Mouse (Mus musculus): ENCODE measurements around the gene 1110008P14Rik.
"Not testable (repeated sequence)": the region's sequence is repeated elsewhere in the genome, so short reads cannot be mapped to it uniquely, and the experiment has no call there.

1110008P14Rik gene

DNA sequence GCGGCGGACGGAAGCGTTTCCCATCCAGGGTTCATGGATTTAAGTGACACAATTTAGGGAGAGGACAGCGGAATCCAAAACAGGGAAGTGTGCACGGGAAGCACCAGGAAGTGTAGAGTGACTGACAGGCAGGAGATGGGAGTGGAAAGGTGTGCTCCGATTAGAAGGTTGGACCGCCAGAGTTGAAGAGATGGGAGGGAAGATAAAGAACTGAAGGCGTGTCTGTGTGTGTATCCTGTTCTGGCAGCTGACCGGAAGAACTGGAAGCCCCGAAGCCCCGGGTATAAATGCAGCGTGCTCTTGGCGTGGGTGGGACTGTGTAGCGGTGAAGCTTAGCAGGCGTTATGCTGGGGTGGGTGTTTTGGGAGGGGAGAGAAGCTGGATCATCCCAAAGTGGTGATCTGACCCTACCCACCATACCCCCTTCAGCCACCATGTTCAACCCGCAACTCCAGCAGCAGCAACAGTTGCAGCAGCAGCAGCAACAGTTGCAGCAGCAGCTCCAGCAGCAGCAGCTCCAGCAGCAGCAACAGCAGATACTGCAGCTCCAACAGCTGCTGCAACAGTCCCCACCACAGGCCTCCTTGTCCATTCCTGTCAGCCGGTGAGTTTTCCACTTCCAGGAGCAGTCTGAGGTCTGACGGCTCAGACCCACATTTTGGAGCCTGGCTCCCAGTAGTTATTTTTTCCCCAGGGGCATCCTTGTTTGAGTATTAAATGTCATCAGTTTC lies 18.2 kb downstream of the 1110008P14Rik start:
- DNase-seq (ENCODE audit: low spot score in 2 of 2): no peak

GRCm38 (mm10) chr2:32362817-32363340 lies 18.9 kb downstream of the 1110008P14Rik start:
- DNase-seq (ENCODE audit: low spot score in 2 of 2): peak; percentile 93 to 94

- DNase-seq (ENCODE audit: low spot score in 2 of 2): not testable (repeated sequence)
Observed at GRCm38 (mm10) chr2:32362274-32362673, 19.5 kb downstream of the 1110008P14Rik start.

DNA sequence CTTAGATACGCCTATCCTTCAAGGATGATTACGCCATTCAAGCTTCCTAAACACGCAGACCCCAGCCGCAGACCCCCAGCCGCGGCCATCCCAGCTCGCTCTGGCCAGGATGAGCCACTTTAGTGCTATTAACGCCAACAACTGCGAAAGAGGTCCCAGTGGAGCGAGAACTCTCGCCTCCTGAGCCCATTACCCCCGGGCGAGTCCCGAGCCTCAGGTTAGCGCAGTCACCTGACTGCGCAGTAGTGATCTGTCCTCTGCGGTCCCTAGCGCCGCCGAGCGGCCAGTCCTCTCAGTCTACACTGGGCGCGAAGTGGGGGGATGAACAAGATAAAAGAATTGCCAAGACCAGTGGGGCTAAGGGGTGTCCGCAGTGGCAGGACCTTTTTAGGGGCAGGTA lies 20.3 kb downstream of the 1110008P14Rik start:
- DNase-seq (ENCODE audit: low spot score in 2 of 2): peak; percentile 75 to 78

GRCm38 (mm10) chr2:32360741-32361140 lies 21.0 kb downstream of the 1110008P14Rik start:
- peak; percentile 85 to 86 for DNase-seq (ENCODE audit: low spot score in 2 of 2)

DNA sequence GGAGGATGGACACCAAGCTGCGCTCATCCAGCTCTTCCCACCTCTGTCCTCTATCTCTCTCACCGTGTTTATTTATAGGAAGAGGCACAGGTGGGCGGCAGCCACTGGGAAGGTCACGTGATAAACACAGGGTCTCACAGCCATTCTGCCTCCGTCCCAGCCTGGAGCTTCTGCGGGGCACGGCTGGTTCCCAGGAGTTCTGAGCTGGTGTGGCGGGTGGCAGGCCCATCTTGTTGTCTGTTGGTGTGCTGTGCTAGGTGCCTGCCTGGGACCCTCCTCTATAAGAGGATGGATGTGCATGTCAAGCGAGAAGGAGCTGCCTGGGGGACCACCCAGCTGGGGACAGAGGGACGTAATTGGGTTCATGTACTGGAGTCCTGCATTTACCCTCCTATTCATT lies 23.4 kb downstream of the 1110008P14Rik start:
- DNase-seq (ENCODE audit: low spot score in 2 of 2): no peak

GRCm38 (mm10) chr2:32357710-32358109 lies 24.0 kb downstream of the 1110008P14Rik start:
- DNase-seq (ENCODE audit: low spot score in 2 of 2): no peak

- no peak for DNase-seq (ENCODE audit: low spot score in 2 of 2)
Observed at GRCm38 (mm10) chr2:32356216-32356615, 25.5 kb downstream of the 1110008P14Rik start.

DNA sequence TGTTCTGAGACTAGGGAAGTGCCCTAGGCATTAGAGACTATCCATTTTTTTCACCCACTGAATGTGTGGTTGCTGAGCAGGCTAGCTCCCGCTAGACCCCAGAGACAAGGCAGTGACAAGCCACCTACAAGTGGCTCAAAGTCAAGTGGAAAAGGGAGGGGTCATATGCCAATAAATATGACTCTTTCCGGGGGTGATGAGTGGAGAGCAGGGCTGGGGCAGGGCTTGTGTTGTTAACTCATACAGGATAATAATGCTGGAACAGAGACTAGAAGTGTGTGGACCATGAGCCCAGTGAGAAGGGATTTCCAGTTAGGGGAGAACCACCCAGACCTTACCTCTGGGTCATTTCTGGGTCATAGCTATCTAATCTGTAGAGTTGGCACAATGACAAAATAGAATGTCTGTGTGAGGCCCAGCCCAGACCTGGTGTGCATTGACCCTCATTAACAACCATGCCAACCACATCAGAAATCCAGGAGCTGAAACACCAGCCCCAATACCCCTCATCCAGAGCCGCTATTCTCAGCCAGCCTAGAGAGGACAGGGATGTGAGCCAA lies 27.3 kb downstream of the 1110008P14Rik start:
- DNase-seq (ENCODE audit: low spot score in 2 of 2): no peak

GRCm38 (mm10) chr2:32353836-32354235 lies 27.9 kb downstream of the 1110008P14Rik start:
- no peak for DNase-seq (ENCODE audit: low spot score in 2 of 2)

- DNase-seq (ENCODE audit: low spot score in 2 of 2): peak; percentile 83 to 91
Observed at GRCm38 (mm10) chr2:32353007-32353542, 28.7 kb downstream of the 1110008P14Rik start, which contains the start of gene Dnm1. Dnm1 (minus strand) TSS chr2:32353338.

DNA sequence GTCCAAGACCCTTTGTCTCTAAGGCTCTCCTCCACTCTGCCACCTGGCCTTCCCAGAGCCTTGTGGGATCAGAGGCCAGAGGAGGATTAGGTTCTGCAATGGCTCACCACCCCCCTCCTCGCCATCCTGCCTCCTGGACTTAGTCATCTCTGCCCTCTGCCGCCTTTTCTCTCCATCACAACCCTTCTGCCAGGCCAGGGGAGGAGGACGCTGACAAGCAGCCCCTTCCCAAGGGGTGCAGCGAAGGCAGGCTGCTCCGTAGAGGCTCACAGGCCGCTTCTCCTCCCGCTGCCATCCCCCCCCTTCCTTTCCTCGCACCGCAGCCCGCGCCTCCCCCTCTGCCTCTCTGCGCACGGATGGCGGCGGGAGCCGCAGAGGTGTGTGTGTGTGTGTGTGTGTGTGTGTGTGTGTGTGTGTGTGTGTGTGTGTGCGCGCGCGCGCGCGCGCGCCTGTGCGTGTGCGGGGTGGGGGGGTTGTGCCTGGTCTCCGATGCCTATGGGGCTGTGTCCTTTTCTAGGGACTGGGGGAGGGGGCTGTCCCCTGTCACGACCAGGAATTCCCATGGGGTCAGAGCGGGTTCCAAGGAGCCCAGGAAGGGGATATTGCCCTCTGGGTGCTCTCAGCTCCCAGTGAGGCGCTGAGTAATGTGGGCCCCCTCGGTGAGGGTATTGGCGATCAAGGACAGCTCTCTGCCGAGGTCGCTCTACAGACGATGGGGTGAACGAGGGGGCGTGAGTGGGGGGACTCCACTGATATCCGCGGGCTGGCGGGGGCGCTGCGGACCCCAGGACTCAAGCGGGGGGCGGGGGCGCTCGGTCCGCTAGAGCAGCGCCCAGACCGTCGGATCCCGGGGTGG lies 29.4 kb downstream of the 1110008P14Rik start, which contains the start of gene Ciz1:
Gene Ciz1 (plus strand): TSS at position 177 of the 856 bp plus-strand sequence.
- DNase-seq (ENCODE audit: low spot score in 2 of 2): no peak

- DNase-seq (ENCODE audit: low spot score in 2 of 2): no peak
Observed at GRCm38 (mm10) chr2:32351471-32351961, 30.2 kb downstream of the 1110008P14Rik start.

- peak in 1 of 2 experiments; percentile 32 for DNase-seq (ENCODE audit: low spot score in 2 of 2)
Observed at GRCm38 (mm10) chr2:32350471-32351051, 31.2 kb downstream of the 1110008P14Rik start.

GRCm38 (mm10) chr2:32349625-32350255 lies 32.0 kb downstream of the 1110008P14Rik start:
- DNase-seq (ENCODE audit: low spot score in 2 of 2): no peak

DNA sequence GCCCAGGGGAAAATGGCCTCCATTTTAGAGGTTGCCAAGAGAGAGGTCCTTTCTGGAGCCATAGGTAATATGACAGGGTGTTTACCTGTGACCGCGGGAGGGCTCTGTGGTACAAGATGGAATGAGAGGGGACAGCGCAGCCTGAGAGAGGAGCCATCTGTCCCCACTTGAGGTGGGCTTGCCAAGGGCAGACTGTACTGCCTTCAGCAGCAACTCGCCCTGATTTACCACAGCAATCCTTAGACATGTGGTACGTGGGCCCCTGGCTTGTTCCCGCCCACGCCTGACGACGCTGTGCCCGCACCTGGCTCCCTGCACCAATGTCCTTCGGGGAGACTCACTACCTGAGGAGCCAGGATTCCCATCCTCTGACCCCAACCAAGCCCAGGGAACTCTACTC lies 33.4 kb downstream of the 1110008P14Rik start:
- no peak for DNase-seq (ENCODE audit: low spot score in 2 of 2)

DNA sequence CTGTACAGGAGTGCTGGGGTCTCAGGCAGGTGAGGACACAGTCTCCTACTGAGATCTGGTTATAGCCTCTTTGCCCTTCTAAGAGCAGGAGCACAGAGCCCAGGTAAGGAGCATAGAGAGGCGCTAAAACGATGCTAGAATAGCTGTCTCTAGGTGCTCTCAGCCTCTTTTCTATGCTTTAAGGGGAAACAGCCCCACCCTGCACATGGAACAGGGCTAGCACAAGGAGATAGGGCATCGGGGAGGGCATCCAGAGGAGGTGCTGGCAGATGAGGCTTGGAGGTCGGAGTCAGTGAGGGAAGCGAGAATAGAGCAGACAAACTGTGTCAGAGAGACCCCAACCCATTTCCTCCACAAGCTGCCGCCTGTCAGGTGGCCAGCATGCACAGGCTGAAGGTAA lies 34.7 kb downstream of the 1110008P14Rik start:
- DNase-seq (ENCODE audit: low spot score in 2 of 2): no peak

- DNase-seq (ENCODE audit: low spot score in 2 of 2): no peak
Observed at GRCm38 (mm10) chr2:32344598-32345321, 37.0 kb downstream of the 1110008P14Rik start.

DNA sequence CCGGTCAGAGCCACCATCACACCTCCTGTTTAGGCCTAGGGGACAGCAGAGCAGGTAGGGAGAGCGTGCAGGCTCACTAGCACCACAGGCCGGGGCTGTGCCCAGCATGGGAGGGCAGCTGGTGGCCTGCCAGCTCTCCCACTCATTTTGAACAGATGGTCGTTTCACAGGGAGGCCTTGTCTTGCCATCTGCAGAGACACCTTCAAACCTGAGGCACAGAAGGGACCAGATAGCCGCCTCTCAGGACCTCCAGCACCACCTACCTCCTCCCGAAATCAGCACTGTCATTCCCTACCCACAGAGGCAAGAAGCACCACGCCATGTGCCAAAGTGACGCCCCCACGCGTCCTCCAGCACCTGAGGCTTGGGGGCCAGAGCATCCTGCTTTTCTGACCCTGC lies 37.7 kb downstream of the 1110008P14Rik start:
- DNase-seq (ENCODE audit: low spot score in 2 of 2): no peak

DNA sequence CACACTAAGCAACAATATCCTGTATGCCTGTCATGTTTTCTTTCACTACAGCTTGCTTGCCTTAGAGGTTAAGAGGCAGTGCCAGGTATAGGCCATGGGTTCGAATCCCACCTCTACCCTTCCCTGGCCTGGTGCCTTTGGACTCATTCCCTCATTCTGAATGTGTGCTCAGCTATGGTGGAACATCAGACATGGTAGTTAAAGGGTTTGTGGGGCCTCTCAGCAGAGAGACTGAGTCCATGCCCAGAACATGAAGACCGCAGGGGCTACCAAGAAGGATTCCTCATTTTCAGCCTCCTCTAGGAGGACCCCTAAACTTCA lies 38.4 kb downstream of the 1110008P14Rik start:
- DNase-seq (ENCODE audit: low spot score in 2 of 2): no peak

Data from heart, adult 9 months (tissue).